Comparison of ENCODE assay signal across 36 mouse cellular contexts in the genomic region with DNA sequence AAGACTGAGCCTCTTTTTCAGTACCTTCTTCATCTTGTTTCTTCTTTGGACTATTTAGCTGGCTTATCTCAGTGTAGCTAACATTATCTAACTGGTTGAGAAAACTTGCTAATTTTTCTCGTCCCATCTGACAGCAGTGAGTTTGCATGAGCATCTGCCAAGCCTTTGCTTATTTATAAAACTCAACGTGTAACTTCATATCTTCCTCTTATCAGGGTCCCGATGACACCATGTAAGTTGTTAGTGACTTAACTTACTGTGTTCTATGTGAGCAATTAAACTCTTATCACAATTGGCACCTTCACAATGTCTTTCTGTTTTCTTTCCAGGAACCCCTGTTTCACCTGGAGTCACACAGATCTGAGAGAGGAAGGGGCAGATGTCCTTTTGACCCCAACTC.
"Had no signal": no experiment of that assay in that cellular context is flagged by ENCODE, and none has a peak within 500 bp of the region (broad histone marks: within the 10 kb centered on the region; RNA-seq: fewer than 3 reads in every experiment).

No protein-coding gene starts in this region.

- H3K4me3 ChIP-seq: heart, embryonic 10.5 days; heart, embryonic 12.5 days; heart, embryonic 13.5 days; heart, embryonic 15.5 days; hindbrain, embryonic 10.5 days; hindbrain, embryonic 12.5 days; hindbrain, embryonic 13.5 days; hindbrain, embryonic 15.5 days; intestine, embryonic 15.5 days; kidney, embryonic 15.5 days; layer of hippocampus, adult 2 months; left cerebral cortex, adult 2 months had no signal

- DNase-seq: heart, postnatal 10 days; heart, postnatal 14 days; heart, postnatal 36 days; heart, postnatal 4 days; kidney, adult 11 months; kidney, adult 18-20 months; kidney, adult 2 months; kidney, adult 8-10 months; kidney, adult 9 months; kidney, postnatal 10 days; kidney, postnatal 14 days; kidney, postnatal 25 days; kidney, postnatal 36 days; kidney, postnatal 4 days; layer of hippocampus, adult 9-11 months; layer of hippocampus, postnatal 36 days had no signal

- H3K27me3 ChIP-seq: heart, embryonic 12.5 days; heart, embryonic 13.5 days; heart, embryonic 15.5 days; hindbrain, embryonic 12.5 days; hindbrain, embryonic 13.5 days; hindbrain, embryonic 15.5 days; intestine, embryonic 15.5 days; kidney, embryonic 15.5 days had no signal

- H3K4me1 ChIP-seq: heart, embryonic 10.5 days; heart, embryonic 12.5 days; heart, embryonic 13.5 days; heart, embryonic 15.5 days; hindbrain, embryonic 10.5 days; hindbrain, embryonic 12.5 days; hindbrain, embryonic 13.5 days; hindbrain, embryonic 15.5 days; intestine, embryonic 15.5 days; kidney, embryonic 15.5 days had no signal

- H3K9me3 ChIP-seq: heart, embryonic 10.5 days; heart, embryonic 12.5 days; heart, embryonic 13.5 days; heart, embryonic 15.5 days; hindbrain, embryonic 10.5 days; hindbrain, embryonic 12.5 days; hindbrain, embryonic 13.5 days; hindbrain, embryonic 15.5 days; intestine, embryonic 15.5 days; kidney, embryonic 15.5 days had no signal

- ATAC-seq: hindbrain, embryonic 16.5 days; hindbrain, postnatal 0 days; inflammation-experienced regulatory T-cells, adult 6 months; intestine, embryonic 15.5 days; intestine, embryonic 16.5 days; intestine, postnatal 0 days had no signal

- H3K9ac ChIP-seq: heart, embryonic 12.5 days; heart, embryonic 13.5 days; heart, embryonic 15.5 days; hindbrain, embryonic 12.5 days; hindbrain, embryonic 13.5 days; hindbrain, embryonic 14.5 days; hindbrain, embryonic 15.5 days; intestine, embryonic 15.5 days; kidney, embryonic 15.5 days had no signal

- H3K27ac ChIP-seq: heart, embryonic 10.5 days; heart, embryonic 13.5 days; heart, embryonic 15.5 days; hindbrain, embryonic 10.5 days; hindbrain, embryonic 12.5 days; hindbrain, embryonic 13.5 days; hindbrain, embryonic 14.5 days; hindbrain, embryonic 15.5 days; hindbrain, postnatal 0 days; intestine, embryonic 15.5 days; kidney, embryonic 15.5 days; kidney, postnatal 0 days; layer of hippocampus, adult 2 months; left cerebral cortex, adult 2 months had no signal

- H3K4me2 ChIP-seq: heart, embryonic 11.5 days; heart, embryonic 12.5 days; heart, embryonic 13.5 days; heart, embryonic 15.5 days; hindbrain, embryonic 12.5 days; hindbrain, embryonic 13.5 days; hindbrain, embryonic 14.5 days; hindbrain, embryonic 15.5 days; intestine, embryonic 15.5 days; kidney, embryonic 15.5 days had no signal

- H3K36me3 ChIP-seq: heart, embryonic 10.5 days; heart, embryonic 12.5 days; heart, embryonic 13.5 days; heart, embryonic 15.5 days; hindbrain, embryonic 10.5 days; hindbrain, embryonic 12.5 days; hindbrain, embryonic 13.5 days; hindbrain, embryonic 15.5 days; intestine, embryonic 15.5 days; kidney, embryonic 15.5 days had no signal
